Mouse (Mus musculus) midbrain, embryonic 16.5 days (tissue): Measurements from ENCODE around the gene Sirt2. TPM values are rescaled to one million over a fixed set of nuclear protein-coding genes. Genes with fewer than 3 reads are reported as not detected.

Experiments
- ATAC-seq: fragments of 200-750 bp; cut with Nextera tagmentation; 2 replicates; pipeline ENCODE4 v1.8.0; 2017; ENCODE audit warnings: moderate TSS enrichment
- H3K27ac ChIP-seq: fragments of 300-500 bp; sonication (generic); 2 replicates; pipeline ENCODE4 v1.5.1; 2014; ENCODE audit warnings: mild to moderate bottlenecking, low read length, mixed read lengths
- H3K27me3 ChIP-seq: fragments of 300-500 bp; sonication (generic); 2 replicates; pipeline ENCODE4 v1.6.1; 2014; ENCODE audit warnings: low read depth, low read length, mixed read lengths; ENCODE audit not compliant: control insufficient read depth, insufficient read depth
- H3K36me3 ChIP-seq: fragments of 300-500 bp; sonication (generic); 2 replicates; pipeline ENCODE4 v1.6.1; 2014; ENCODE audit warnings: mild to moderate bottlenecking, low read length, moderate library complexity, mixed read lengths; ENCODE audit not compliant: control insufficient read depth, insufficient read depth
- H3K4me1 ChIP-seq: fragments of 300-500 bp; sonication (generic); 2 replicates; pipeline ENCODE4 v1.6.1; 2014; ENCODE audit warnings: mild to moderate bottlenecking, low read length, mixed read lengths; ENCODE audit not compliant: control insufficient read depth, insufficient read depth
- H3K4me2 ChIP-seq: fragments of 300-500 bp; sonication (generic); 2 replicates; pipeline ENCODE4 v1.6.1; 2014; ENCODE audit warnings: mild to moderate bottlenecking, low read length, mixed read lengths
- H3K4me3 ChIP-seq: fragments of 300-500 bp; sonication (generic); 2 replicates; pipeline ENCODE4 v1.5.1; 2014; ENCODE audit warnings: low read depth, mild to moderate bottlenecking, low read length, moderate library complexity, mixed read lengths
- H3K9ac ChIP-seq: fragments of 300-500 bp; sonication (generic); 2 replicates; pipeline ENCODE4 v1.6.1; 2014; ENCODE audit warnings: low read depth, low read length, mixed read lengths
- H3K9me3 ChIP-seq: fragments of 300-500 bp; sonication (generic); replicated peaks from 2 replicates; pipeline ENCODE4 v1.6.1; 2014; ENCODE audit warnings: mild to moderate bottlenecking, low read length, mixed read lengths; ENCODE audit not compliant: control insufficient read depth, poor library complexity, severe bottlenecking
- WGBS: fragments of 180-500 bp; shearing (Covaris S2); extraction: QIAGEN DNeasy Blood & Tissue Kit; methylation state at CpG from one replicate; pipeline ENCODE4 v1.1.7; 2014; 5-methylcytosine and 5-hydroxymethylcytosine counted together
- polyA plus RNA-seq: library from polyadenylated mRNA; unstranded; fragments of >200 nt; fragmentation: Nextera tagmentation; extraction: Ambion mirVana; gene quantifications from 2 replicates; pipeline ENCODE4 v1.2.1, GENCODE M21; 2015

Sirt2 gene
- polyA plus RNA-seq, 1 experiment from 2014 or later = 117 TPM

- H3K9me3 ChIP-seq = no peaks in the 10 kb centered on the region
- no peak overlapping the region for H3K9ac ChIP-seq
- H3K36me3 ChIP-seq = no peaks in the 10 kb centered on the region
- no peak overlapping the region for H3K4me3 ChIP-seq
- H3K27ac ChIP-seq = no peak overlapping the region
- ATAC-seq = no peak
- no peak overlapping the region for H3K4me2 ChIP-seq
- 83% methylated on average over 15 of the region's 15 CpGs for WGBS
- H3K4me1 ChIP-seq = 0 out of 2 replicates have a peak, but pooled peaks cover 4% of the 10 kb centered on the region
- H3K27me3 ChIP-seq = no peaks in the 10 kb centered on the region; the same call in 1 of the 2 replicates
Measured at GRCm38 (mm10) chr7:28795832-28796231, 29.3 kb downstream of the Sirt2 start.

- no peaks in the 10 kb centered on the region for H3K36me3 ChIP-seq
- peak; percentile 62 for ATAC-seq
- WGBS = 12% methylated on average over 32 of the region's 32 CpGs
- H3K27ac ChIP-seq = no peak overlapping the region
- H3K4me1 ChIP-seq = 0 out of 2 replicates have a peak, but pooled peaks cover 4% of the 10 kb centered on the region
- peak overlapping the region; percentile 21; the same call in 1 of the 2 replicates for H3K9ac ChIP-seq
- H3K27me3 ChIP-seq = no peaks in the 10 kb centered on the region; the same call in 1 of the 2 replicates
- H3K4me3 ChIP-seq = peak overlapping the region; percentile 13
- peak overlapping the region; percentile 38 for H3K4me2 ChIP-seq
- H3K9me3 ChIP-seq = no peaks in the 10 kb centered on the region
Measured at GRCm38 (mm10) chr7:28796562-28796975, 30.0 kb downstream of the Sirt2 start.

- H3K9me3 ChIP-seq = no peaks in the 10 kb centered on the region
- 0 out of 2 replicates have a peak, but pooled peaks cover 4% of the 10 kb centered on the region for H3K4me1 ChIP-seq
- H3K9ac ChIP-seq = no peak overlapping the region
- no peak overlapping the region for H3K4me3 ChIP-seq
- no peak for ATAC-seq
- WGBS = 96% methylated on average over 9 of the region's 9 CpGs
- no peaks in the 10 kb centered on the region; the same call in 1 of the 2 replicates for H3K27me3 ChIP-seq
- H3K36me3 ChIP-seq = no peaks in the 10 kb centered on the region
- no peak overlapping the region for H3K27ac ChIP-seq
- no peak overlapping the region for H3K4me2 ChIP-seq
Measured at GRCm38 (mm10) chr7:28799994-28800393, 33.5 kb downstream of the Sirt2 start.

GRCm38 (mm10) chr7:28801451-28801850 lies 34.9 kb downstream of the Sirt2 start:
- H3K4me3 ChIP-seq = no peak overlapping the region
- no peak for ATAC-seq
- H3K4me2 ChIP-seq = no peak overlapping the region
- WGBS = 84% methylated on average over 3 of the region's 3 CpGs
- H3K36me3 ChIP-seq = no peaks in the 10 kb centered on the region
- H3K4me1 ChIP-seq = 0 out of 2 replicates have a peak, but pooled peaks cover 4% of the 10 kb centered on the region
- no peak overlapping the region for H3K9ac ChIP-seq
- H3K27me3 ChIP-seq = no peaks in the 10 kb centered on the region
- H3K27ac ChIP-seq = peak overlapping the region; percentile 55; the same call in 1 of the 2 replicates
- no peaks in the 10 kb centered on the region for H3K9me3 ChIP-seq

- 0 out of 2 replicates have a peak overlapping the region, but pooled peaks have one; percentile 30 for H3K9ac ChIP-seq
- no peaks in the 10 kb centered on the region for H3K27me3 ChIP-seq
- no peak for ATAC-seq
- 29% methylated on average over 10 of the region's 10 CpGs for WGBS
- no peaks in the 10 kb centered on the region for H3K4me1 ChIP-seq
- H3K4me2 ChIP-seq = no peak overlapping the region
- H3K4me3 ChIP-seq = no peak overlapping the region
- no peaks in the 10 kb centered on the region for H3K36me3 ChIP-seq
- peak overlapping the region; percentile 55; the same call in 1 of the 2 replicates for H3K27ac ChIP-seq
- no peaks in the 10 kb centered on the region for H3K9me3 ChIP-seq
Measured at GRCm38 (mm10) chr7:28801901-28802670, 35.6 kb downstream of the Sirt2 start.

- Histone ChIP-seq H3K36me3 (no peaks in the 10 kb centered on the region), H3K9me3 (no peaks in the 10 kb centered on the region), H3K27ac (no peak overlapping the region), H3K27me3 (no peaks in the 10 kb centered on the region), H3K4me3 (no peak overlapping the region), H3K4me1 (peaks cover 5% of the 10 kb centered on the region), H3K4me2 (no peak overlapping the region), H3K9ac (0 out of 2 replicates have a peak overlapping the region, but pooled peaks have one; percentile 30)
- whole genome bisulfite sequencing = 9% methylated on average over 10 of the region's 10 CpGs
- no peak for ATAC-seq
Measured at GRCm38 (mm10) chr7:28802846-28803588, 36.5 kb downstream of the Sirt2 start.

GRCm38 (mm10) chr7:28803756-28804155 lies 37.2 kb downstream of the Sirt2 start:
- Histone ChIP-seq H3K9ac (no peak overlapping the region), H3K9me3 (no peaks in the 10 kb centered on the region), H3K27me3 (no peaks in the 10 kb centered on the region), H3K4me3 (no peak overlapping the region), H3K27ac (no peak overlapping the region), H3K4me1 (peaks cover 7% of the 10 kb centered on the region), H3K36me3 (no peaks in the 10 kb centered on the region), H3K4me2 (no peak overlapping the region)
- 74% methylated on average over 4 of the region's 4 CpGs for WGBS
- no peak for ATAC-seq

- Histone ChIP-seq H3K9me3 (no peaks in the 10 kb centered on the region), H3K27me3 (no peaks in the 10 kb centered on the region), H3K9ac (no peak overlapping the region), H3K4me1 (peaks cover 11% of the 10 kb centered on the region), H3K4me3 (no peak overlapping the region), H3K4me2 (no peak overlapping the region), H3K27ac (no peak overlapping the region), H3K36me3 (no peaks in the 10 kb centered on the region)
- 69% methylated on average over 4 of the region's 4 CpGs for WGBS
- no peak for ATAC-seq
Measured at GRCm38 (mm10) chr7:28806869-28807268, 40.3 kb downstream of the Sirt2 start.
